Mouse (Mus musculus) limb, embryonic 14.5 days (tissue): ENCODE results near the gene Rbms3. TPM values are rescaled to one million over a fixed set of nuclear protein-coding genes. Genes with fewer than 3 reads are reported as not detected.

Experiments
- ATAC-seq: fragments of 200-750 bp; cut with Nextera tagmentation; 2 replicates; pipeline ENCODE4 v1.8.0; 2017; ENCODE audit warnings: low read depth, moderate number of reproducible peaks, moderate TSS enrichment; ENCODE audit not compliant: low FRiP score
- DNase-seq: peaks from one replicate; pipeline ENCODE4 v3.0.0-alpha.2; 2015; ENCODE audit warnings: low spot score
- H3K27ac ChIP-seq: fragments of 300-500 bp; sonication (generic); replicated peaks from 2 replicates; pipeline ENCODE4 v1.5.1; 2014; ENCODE audit warnings: low read depth, mild to moderate bottlenecking, low read length, moderate library complexity, mixed read lengths
- H3K27me3 ChIP-seq: fragments of 300-500 bp; sonication (generic); 2 replicates; pipeline ENCODE4 v1.6.1; 2014; ENCODE audit warnings: low read length, mixed read lengths; ENCODE audit not compliant: control insufficient read depth, insufficient read depth
- H3K36me3 ChIP-seq: fragments of 300-500 bp; sonication (generic); 2 replicates; pipeline ENCODE4 v1.6.1; 2014; ENCODE audit warnings: mild to moderate bottlenecking, low read length, moderate library complexity, mixed read lengths; ENCODE audit not compliant: control insufficient read depth, insufficient read depth
- H3K4me1 ChIP-seq: fragments of 300-500 bp; sonication (generic); 2 replicates; pipeline ENCODE4 v1.6.1; 2014; ENCODE audit warnings: antibody characterized with exemption, low read length, mixed read lengths; ENCODE audit not compliant: control insufficient read depth, insufficient read depth
- H3K4me2 ChIP-seq: fragments of 300-500 bp; sonication (generic); replicated peaks from 2 replicates; pipeline ENCODE4 v1.6.1; 2014; ENCODE audit warnings: low read depth, mild to moderate bottlenecking, low read length, moderate library complexity; ENCODE audit not compliant: severe bottlenecking
- H3K4me3 ChIP-seq: fragments of 300-500 bp; sonication (generic); replicated peaks from 2 replicates; pipeline ENCODE4 v1.5.1; 2014; ENCODE audit warnings: low read length
- H3K9ac ChIP-seq: fragments of 300-500 bp; sonication (generic); 2 replicates; pipeline ENCODE4 v1.6.1; 2014; ENCODE audit warnings: mild to moderate bottlenecking, low read depth, low read length, moderate library complexity; ENCODE audit not compliant: severe bottlenecking
- H3K9me3 ChIP-seq: fragments of 300-500 bp; sonication (generic); 2 replicates; pipeline ENCODE4 v1.6.1; 2016; ENCODE audit warnings: low read length; ENCODE audit not compliant: control insufficient read depth
- POLR2A ChIP-seq: fragments of 200-500 bp; IDR thresholded peaks from 2 replicates; pipeline ENCODE4 v1.8.0; 2012; ENCODE audit warnings: inconsistent platforms, mild to moderate bottlenecking, moderate library complexity, borderline replicate concordance; ENCODE audit not compliant: insufficient read depth, insufficient read length; ENCODE audit errors: extremely low read depth
- WGBS: fragments of 180-500 bp; shearing (Covaris S2); extraction: QIAGEN DNeasy Blood & Tissue Kit; methylation state at CpG from one replicate; pipeline ENCODE4 v1.1.7; 2014; 5-methylcytosine and 5-hydroxymethylcytosine counted together
- polyA plus RNA-seq, 2 experiments: library from polyadenylated mRNA; depleted of rRNA in 1 of 2; stranded (reverse) in 1 of 2; unstranded in 1 of 2; fragments of >200 nt; fragmentation: Nextera tagmentation in 1 of 2; extraction: Ambion mirVana in 1 of 2; gene quantifications; 2 replicates each; pipeline versions ENCODE4 v1.2.1 to v1.2.3; 2012 to 2014

The Rbms3 gene
- polyA plus RNA-seq, 2 experiments: 42.1 to 94.5 TPM

DNA sequence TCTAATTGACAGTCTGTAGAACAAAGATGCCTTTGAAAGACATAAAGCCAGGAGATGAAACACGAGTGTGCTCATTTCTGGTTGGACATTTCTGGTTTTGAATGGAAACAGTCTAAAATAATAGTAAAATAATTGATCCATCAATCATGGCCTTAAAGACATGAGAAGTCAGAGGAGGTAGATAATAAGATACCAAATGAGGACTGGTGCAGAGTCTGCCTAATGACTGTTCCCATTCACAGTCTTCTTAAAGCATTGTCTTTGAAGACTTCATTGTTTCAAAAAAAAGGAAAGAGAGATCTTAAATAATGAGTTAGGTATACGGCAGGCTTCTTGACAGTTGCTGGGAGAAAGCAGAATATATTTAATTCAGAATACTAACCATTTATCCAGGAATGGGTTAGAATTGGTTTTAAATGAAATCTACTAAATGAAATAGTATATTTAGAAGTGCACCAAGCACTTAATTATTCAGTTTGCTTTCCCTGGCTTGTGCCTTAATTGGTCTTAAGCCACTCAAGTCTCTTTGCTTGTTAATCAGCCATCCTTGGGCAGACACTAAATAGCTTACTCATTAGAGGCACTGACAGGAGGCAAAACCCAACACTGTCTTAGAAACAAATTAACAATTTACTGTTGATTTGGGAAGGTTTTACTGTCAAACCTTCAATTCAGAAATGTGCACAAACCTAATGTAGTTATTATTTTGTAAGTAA is 834.3 kb downstream of the Rbms3 start:
- 65% methylated on average over 2 of the region's 2 CpGs for WGBS
- Histone ChIP-seq H3K27me3 (no peaks in the 10 kb centered on the region), H3K9ac (no peak overlapping the region), H3K4me1 (no peaks in the 10 kb centered on the region), H3K9me3 (no peaks in the 10 kb centered on the region), H3K27ac (no peak overlapping the region), H3K4me3 (no peak overlapping the region), H3K36me3 (peaks cover 6% of the 10 kb centered on the region; the same call in 1 of the 2 replicates), H3K4me2 (no peak overlapping the region)
- DNase-seq (no peak), ATAC-seq (no peak)
- no peak for TF ChIP-seq POLR2A

DNA sequence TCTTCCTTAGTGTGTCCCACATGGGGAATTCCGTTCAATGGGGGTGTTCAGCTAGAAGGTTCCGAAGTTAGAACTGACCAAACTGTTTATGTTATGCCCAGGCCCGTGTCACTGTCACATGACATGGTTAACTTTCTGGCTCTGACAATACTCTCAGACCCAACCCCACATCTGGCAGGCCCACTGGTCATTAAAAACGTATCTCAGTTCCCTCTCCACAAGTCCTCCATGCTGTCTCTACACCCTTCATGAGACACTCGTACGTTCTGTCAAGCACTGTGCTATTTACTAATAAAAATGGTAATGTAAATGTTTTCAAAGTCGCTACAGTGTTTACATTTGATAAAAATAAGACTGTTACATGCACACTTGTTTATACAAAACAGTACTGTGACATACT is 837.9 kb downstream of the Rbms3 start:
- ATAC-seq (no peak), DNase-seq (no peak)
- Histone ChIP-seq H3K9ac (no peak overlapping the region), H3K36me3 (peaks cover 6% of the 10 kb centered on the region; the same call in 1 of the 2 replicates), H3K9me3 (no peaks in the 10 kb centered on the region), H3K27me3 (no peaks in the 10 kb centered on the region), H3K4me2 (no peak overlapping the region), H3K27ac (no peak overlapping the region), H3K4me3 (no peak overlapping the region), H3K4me1 (peaks cover 4% of the 10 kb centered on the region; the same call in 1 of the 2 replicates)
- WGBS: 74% methylated on average over 7 of the region's 7 CpGs
- TF ChIP-seq POLR2A: no peak

DNA sequence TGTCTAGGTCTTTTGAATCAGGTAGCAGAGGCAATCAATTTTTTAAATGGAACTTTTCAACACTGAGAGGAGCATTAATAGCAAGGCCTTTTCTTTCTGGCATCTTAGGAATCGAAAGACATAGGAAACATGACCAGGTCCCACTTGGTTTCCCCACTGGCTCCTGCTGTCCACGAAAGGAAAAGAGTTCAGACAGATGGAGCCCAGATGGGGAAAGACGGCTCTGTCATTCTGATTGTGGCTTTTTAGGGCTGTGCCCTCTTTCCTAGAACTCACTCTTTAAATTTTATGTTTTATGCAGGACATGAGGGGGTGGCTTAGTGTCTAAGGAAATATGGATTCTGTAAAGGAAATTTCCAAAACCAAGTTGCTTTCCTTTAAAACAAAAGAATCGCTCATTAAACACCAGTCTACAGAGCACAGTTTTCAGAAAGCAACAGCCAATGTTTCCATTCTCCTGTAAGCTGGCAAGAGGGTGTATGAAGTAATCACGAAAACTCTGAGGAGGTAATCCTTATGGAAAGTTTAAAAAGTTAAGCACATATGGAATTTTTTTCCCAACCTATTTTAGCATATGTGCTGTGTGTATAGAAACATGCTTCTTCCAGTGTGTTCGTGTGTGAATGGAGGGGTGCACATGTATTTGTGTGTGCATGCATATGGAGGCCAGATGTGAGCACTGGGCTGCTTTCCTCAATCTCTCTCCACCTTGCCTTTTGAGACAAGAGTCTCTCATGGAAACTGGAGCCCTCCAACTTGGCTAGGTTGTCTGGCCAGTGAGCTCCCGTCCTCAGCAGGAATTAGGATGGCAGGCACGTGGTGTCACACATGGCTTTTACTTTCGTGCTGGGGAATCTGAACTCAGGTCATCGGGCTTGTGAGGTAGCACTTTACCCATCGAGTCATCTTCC is 843.3 kb downstream of the Rbms3 start:
- H3K9ac ChIP-seq: no peak overlapping the region
- H3K9me3 ChIP-seq: no peaks in the 10 kb centered on the region
- DNase-seq (peak; percentile 70), ATAC-seq (peak; percentile 68)
- no peaks in the 10 kb centered on the region for H3K27me3 ChIP-seq
- no peaks in the 10 kb centered on the region for H3K36me3 ChIP-seq
- TF ChIP-seq POLR2A: no peak
- peak overlapping the region; percentile 75 for H3K27ac ChIP-seq
- peaks cover 19% of the 10 kb centered on the region for H3K4me1 ChIP-seq
- H3K4me2 ChIP-seq: no peak overlapping the region
- WGBS: 33% methylated on average over 11 of the region's 11 CpGs
- no peak overlapping the region for H3K4me3 ChIP-seq

DNA sequence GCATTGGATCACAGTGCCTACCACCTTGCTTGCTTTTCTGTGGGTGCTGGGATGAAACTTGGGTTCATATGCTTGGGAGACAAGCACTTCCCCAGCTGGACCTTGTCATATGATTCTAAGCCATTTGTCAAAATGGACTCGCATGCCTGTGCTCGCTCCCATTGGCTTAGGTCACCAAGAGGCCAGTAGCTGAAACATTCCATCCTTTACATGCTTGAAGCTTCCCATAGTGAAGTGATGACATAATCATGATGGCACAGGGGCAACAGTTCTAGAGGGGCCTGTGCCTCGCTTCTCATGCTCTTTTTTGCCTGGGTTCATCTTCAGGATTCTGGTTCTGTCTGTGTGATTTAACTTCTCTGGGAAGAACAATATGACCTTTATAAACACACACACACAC is 857.9 kb downstream of the Rbms3 start:
- Histone ChIP-seq H3K4me1 (peaks cover 7% of the 10 kb centered on the region; the same call in 1 of the 2 replicates), H3K27ac (no peak overlapping the region), H3K4me3 (no peak overlapping the region), H3K9ac (no peak overlapping the region), H3K36me3 (no peaks in the 10 kb centered on the region), H3K9me3 (no peaks in the 10 kb centered on the region), H3K4me2 (no peak overlapping the region), H3K27me3 (no peaks in the 10 kb centered on the region)
- 63% methylated on average over 3 of the region's 3 CpGs for WGBS
- no peak for TF ChIP-seq POLR2A
- no peak for DNase-seq
- peak; percentile 53; the same call in 1 of the 2 replicates for ATAC-seq

DNA sequence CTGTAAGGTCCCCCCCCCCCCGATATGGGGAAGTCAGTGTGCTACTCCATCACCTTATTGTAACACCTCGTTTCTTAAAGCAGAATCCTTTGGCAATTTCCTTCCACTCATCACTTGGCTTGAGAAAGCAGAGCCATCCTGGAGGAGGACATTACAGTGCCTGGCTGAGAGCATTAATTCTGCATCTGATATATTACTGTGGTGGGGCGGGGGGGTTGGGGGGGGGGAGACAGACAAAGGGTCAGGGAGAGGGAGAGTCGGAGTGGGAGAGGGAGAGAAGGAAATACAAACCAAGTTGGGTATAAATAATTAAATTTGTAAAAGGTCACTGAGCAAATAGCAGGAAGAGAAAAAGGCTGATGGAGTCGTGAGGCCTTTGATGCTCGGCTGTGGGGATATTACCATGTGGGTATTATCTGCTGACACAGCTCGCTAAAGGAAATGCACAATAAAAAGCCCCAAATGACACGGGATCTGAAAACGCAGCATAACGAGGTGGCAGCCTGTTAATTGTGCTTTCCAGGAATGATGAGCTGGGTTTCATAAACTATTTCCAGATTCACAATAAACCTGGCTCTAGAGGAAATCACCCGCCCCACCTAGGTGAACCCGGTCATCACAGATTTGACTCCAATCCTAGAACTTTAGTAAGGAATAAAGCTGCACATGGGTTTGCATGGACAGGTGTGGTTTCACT is 860.2 kb downstream of the Rbms3 start:
- ATAC-seq (no peak), DNase-seq (no peak)
- H3K9me3 ChIP-seq: no peaks in the 10 kb centered on the region
- WGBS: 18% methylated on average over 12 of the region's 12 CpGs
- H3K36me3 ChIP-seq: no peaks in the 10 kb centered on the region
- H3K27ac ChIP-seq: no peak overlapping the region
- H3K27me3 ChIP-seq: no peaks in the 10 kb centered on the region
- no peak overlapping the region for H3K4me2 ChIP-seq
- H3K4me1 ChIP-seq: peaks cover 7% of the 10 kb centered on the region; the same call in 1 of the 2 replicates
- no peak overlapping the region for H3K4me3 ChIP-seq
- no peak overlapping the region for H3K9ac ChIP-seq
- no peak for TF ChIP-seq POLR2A
